Mouse (Mus musculus) thymus, postnatal 10 days (tissue): ENCODE data around the gene F2.

ENCODE experiments used
- DNase-seq, 2 experiments: peaks; one replicate each; pipeline ENCODE4 v3.0.0; 2021; ENCODE audit warnings: low spot score in 2 of 2

Gene F2

DNA sequence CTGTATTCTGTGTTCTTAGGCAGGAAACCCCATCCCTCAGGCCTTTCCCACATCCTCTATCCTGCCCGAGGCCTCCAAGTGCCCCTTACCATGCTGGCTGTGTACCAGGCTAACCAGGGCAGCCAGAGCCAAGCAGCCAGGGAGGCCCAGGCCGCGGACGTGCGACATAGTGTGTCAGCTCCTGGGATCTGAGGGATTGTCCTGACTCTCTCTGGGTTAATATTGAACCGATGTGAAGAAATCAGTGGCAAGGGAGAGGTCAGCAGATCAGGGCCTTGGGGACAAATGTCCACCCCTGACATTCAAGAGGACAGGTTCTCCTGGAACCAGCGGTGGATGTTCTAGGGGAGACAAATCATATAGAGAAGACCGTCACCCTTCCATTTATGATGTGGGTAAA, at the start of gene F2:
F2 (minus strand) TSS at position 186 of the 400 bp plus-strand sequence.
- DNase-seq: no peak

DNA sequence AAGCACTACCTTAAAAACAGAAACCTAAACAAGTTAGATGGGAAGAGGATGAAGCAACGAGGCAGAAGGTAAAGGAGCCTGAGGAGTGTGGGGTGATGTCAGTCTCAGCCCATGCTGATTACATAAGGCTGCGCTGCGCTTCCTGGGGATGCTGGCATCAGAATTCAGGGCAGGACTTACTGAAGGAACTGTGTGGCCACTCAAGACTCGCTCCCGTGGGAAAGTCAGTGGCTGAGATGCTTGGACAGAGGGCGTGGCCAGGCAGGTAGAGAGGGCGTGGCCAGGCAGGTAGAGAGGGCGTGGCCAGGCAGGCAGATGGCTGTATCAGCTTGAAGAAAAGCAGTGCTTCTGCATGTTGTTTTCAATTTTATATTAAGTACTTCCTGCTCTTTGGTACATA, 47.7 kb upstream of the F2 start:
- DNase-seq: no peak

DNA sequence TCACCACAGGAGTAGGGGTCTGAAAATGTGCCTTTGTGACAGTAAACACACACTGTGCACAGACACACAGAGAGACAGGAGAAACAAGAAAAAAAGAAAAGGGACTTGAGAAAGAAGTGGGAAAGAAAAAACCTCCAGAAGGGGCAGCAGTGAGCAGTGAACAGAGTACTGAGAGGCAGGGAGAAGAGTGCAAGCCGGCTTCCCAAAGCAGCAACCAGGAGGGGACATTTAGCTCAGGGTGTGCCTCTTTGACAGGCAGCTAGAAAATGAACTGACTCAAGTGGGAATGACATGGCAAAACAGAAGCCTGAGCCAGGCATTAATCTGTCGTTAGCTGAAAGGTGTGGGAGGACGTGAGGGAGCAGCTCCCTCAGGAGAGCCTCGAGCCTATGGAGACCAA, 46.6 kb upstream of the F2 start:
- peak in 1 of 2 experiments; percentile 34 for DNase-seq

DNA sequence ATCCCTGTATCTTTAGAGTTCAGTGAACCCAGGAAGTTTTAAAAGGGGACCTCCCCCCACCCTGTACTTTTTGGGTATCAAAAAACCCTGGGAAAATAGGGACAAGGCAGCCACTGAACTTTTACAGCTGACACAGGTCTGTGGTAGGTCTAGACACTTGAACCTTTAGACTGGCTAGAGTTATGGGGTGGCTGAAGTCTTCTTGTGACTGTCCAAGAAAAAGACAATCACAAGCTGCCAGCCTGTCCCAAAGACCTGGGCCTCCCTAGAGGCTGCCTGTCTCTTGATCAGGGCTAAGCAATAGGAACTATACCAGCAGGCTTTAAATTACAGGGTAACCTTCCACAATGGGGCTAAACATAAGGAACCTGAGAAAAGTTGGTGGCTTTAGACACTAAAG, 40.7 kb upstream of the F2 start:
- DNase-seq: no peak

DNA sequence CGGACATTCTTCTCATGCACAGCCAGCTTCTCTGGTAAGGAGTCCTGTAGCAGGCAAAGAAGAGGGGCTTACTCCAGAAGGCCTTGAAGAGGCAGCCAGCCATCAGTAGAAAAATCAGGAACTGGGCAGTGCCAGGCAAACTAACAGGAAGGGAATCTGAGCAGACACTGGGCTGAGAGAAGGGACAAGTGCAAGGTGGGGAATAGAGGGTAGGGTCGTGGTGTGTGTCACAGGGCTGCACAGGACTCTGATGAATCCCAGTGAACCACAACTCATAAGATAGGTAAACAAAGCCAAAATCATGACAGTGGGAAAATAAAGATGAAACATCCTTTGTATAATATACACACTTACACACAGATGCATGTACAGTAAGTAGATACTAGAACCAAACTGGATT, 40.2 kb upstream of the F2 start:
- DNase-seq: no peak

DNA sequence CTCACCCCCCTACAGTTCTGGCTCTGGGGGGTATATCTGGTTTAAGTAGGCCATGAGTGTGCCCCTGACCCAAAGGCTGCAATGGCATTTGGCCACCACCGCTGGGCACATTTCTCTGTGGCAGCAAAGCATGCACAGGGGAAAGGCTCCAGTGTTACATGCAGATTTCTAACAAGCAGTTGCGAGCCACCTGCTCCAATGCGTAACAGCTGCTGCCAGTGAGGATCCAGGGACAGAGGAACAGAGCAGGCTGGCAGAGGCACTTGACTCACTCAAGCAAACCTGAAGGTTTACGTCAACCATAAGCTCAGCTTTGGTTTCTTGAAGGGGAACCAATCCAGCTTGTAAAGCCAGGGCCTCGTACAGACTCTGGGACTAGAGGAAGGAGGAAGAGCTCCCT, 38.7 kb upstream of the F2 start:
- DNase-seq: no peak

DNA sequence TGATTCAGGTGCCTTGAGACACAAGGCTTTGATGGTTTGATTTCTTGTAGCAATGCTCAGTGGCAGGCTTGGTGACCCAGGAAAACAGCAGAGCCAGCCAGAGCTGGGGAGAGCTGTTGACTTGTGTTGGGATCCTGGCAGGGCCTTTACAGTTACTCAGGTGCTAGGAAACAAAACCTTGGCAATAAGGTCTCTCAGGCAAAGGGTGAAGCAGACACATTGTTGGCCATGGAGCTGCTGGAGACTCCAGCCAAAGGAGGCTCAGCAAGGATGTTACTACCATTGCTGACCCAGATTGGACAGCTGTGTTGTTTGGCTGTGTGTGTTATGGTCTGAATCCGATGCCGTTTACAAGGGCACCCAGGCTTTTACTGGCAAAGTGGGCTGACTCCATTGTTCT, 37.4 kb upstream of the F2 start:
- no peak for DNase-seq

DNA sequence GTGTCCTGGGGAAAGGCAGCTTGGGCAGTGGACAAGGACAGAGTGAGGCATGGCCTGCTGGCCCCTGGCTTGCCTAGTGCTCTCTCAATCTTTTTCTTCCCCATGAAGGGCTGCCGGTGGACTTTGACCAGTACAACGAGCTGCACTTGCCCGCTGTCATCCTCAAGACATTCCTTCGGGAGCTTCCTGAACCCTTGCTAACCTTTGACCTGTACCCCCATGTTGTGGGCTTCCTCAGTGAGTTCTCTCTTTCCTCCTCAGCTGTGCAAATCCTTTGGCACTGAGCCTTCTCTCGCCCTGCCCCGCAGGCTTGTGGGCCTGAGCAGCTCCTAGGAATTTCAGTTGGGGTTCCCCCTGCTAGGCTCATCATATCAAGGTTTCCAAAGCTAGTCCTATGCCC, 33.8 kb upstream of the F2 start:
- no peak for DNase-seq

DNA sequence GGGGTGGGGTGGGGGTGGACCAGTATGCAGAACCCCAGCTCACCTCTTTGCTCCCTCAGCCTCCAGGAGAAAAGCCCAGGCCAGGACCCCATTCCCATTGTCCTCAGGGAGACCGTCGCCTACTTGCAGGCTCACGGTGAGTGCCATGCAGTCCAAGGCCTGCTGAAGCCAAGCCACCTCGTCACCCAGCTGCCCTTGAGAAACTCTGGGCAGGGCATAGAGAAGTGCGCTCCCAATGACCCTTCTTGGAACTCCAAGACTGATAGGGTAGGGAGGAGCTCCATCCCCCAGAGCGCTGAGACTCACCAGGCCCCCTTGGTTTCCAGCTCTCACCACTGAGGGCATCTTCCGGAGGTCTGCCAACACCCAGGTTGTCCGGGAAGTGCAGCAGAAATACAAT, 33.1 kb upstream of the F2 start:
- no peak for DNase-seq

DNA sequence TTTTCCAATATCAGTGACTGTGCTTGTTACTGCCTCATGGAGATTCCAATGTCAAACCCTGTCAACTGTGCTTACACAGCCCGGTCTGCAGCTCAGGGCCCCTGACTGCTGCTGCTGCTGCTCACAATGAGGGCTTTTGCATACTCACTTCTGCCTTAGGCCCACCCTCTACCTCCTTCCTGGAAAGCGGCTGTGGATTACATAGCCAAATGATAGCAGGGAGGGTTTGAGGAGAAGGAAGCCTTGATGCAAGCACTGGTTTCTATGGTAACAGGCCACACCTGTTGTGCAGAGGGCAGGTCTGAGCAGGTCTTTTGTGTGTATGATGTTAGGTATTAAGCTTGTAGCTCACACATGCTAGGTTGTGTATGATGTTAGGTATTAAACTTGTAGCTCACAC, 31.5 kb upstream of the F2 start:
- no peak for DNase-seq

DNA sequence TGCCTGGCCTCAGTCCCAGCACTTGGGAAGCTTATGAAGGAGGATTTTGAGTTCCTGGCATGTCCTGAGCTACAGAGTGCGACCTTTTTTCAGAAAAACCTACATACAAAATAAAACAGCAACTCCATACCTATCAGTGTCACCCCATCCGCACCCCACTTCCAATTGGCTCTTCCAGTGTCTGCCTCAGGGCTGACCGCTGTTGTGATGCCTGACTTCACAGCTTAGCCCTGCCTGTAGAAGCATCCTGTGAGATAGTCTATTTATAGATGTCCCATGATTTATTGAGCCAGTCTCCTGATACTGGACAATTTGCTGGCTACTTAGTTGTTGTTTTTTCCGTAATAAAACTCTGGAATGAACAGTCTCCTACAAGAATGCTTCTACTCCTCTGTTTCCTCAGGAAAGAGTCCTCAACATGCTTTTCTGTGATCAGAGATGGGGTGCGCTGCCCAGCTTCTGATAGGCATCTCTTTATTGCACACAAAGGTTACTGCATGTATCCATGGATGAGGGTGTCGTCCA, 30.2 kb upstream of the F2 start:
- no peak for DNase-seq

DNA sequence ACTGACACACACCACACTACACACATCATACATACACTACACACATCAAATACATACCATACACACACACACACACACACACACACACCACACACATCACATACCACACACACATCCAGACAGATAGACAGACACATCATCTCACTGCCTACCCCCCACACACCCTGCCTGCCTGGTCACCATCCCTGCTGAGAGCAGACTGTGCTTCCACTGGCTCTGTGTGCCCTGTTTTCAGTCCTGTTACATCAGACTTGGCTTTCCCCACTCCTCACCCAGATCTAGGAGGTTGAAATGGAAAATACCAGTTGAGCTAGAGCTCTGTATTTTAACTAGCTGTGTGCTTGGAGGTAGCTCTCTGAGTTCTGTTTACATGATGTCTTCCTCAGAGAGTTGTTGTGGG, 28.6 kb upstream of the F2 start:
- no peak for DNase-seq

DNA sequence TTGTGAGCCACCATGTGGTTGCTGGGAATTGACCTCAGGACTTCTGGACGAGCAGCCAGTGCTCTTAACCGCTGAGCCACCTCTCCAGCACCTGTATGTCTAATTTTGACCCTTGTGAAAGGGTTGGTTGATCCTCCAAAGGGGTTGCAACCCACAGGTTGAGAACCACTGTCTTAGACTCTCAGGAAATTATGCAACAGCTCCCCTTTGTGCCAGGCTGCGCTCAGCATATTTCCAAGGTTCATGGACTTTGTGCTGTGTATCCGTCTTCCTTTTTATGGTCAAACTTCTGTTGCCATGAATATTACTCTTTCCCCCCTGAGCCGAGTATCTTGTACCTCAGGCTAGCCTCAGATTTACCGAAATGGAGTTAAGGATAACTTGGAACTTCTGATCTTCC, 24.8 kb upstream of the F2 start:
- DNase-seq: no peak

DNA sequence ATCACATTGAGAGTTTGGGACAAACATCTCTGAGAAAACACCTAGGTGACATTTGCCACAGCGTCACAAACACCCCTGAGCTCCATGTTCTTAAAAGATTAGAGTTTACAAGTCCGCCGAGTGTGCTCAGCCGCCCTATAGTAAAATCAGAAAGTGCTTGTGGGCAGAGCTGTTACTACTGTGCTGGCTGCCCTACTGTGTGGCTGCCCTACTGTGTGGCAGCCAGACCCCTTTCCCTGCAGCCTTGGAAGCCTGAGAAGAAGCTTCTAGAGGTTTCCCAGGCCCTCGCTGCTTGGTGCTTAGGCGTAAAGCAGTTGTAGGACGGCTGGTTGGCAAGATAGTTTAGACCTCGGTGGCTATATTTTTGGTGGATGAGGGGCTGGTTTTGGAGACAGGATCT, 23.4 kb upstream of the F2 start:
- no peak for DNase-seq

DNA sequence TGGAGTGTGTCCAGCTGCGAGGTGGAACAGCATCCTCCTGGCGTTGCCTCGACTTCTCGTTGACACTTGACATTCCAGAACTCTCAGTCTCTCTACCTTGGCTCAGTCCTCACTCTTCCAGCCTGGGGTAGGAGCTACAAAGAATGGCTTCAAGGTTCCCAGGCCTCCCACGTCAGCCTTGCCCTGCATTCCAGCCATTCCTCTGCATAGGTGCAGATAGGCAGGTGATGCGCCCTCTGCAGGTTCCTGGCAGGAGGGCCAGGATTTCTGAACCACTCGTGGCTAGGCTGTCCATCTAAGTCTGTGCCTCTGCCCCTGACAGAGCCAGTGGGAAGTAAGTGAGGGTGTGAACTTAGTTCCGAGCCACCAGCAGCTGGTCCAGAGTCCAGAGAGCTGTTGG, 20.6 kb upstream of the F2 start:
- no peak for DNase-seq

DNA sequence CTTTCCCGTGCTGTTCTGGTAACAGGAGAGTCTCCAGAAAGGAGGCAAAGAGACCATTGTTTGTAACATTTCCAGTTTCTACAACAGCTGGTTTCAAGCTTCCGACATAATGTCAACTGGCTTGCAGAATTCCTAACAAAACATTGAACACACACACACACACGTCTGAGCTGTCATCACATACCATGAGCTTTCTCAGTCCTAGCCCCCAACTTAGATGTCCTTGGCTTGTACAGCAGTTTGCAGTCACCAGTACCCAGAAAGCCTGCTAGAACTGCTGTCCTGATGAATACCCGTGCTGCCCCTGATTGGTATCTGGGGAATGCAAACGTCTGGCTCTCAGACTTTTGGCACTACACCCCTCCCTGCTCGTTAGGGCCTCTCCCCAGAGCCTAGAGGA, 19.6 kb upstream of the F2 start:
- DNase-seq: no peak

DNA sequence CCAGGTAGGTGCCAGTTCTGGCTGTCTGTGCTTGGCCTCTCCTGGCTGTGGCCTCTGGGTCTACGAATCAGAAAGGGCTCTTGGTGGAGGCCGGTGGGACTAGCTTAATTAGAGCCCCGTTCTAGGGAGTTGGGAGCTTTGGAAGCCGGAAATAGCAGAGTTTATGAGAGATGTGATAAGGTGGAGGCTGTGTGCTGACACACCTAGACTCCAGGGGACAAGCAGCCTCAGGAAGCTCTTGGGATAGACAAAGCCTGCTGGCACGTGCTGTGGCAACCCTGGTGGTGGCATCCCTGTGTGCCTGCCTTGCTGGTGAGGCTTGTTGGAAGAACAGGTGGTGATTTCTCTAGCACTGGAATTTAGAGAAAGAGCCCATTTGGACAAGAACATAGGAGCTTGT, 19.2 kb upstream of the F2 start:
- DNase-seq: no peak

DNA sequence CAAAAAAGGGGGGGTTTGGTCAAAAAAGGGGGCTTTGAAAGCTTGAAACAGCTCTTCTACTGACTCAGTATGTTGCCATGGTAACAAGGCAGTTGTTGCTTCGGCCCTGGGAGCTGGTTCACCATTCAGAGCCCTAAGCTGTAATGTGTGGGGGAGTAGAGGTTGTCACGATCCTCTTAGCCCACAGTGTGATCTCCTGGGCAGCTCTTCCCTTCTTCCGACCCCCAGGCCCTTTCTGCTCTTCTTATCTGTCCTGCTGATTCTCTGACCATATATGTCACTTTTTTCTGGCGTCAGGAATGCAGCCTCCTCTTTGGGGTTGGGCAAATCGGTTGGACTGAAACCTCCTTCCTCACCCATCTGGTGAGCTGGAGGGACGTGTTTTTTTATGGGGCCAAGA, 16.6 kb upstream of the F2 start:
- no peak for DNase-seq

DNA sequence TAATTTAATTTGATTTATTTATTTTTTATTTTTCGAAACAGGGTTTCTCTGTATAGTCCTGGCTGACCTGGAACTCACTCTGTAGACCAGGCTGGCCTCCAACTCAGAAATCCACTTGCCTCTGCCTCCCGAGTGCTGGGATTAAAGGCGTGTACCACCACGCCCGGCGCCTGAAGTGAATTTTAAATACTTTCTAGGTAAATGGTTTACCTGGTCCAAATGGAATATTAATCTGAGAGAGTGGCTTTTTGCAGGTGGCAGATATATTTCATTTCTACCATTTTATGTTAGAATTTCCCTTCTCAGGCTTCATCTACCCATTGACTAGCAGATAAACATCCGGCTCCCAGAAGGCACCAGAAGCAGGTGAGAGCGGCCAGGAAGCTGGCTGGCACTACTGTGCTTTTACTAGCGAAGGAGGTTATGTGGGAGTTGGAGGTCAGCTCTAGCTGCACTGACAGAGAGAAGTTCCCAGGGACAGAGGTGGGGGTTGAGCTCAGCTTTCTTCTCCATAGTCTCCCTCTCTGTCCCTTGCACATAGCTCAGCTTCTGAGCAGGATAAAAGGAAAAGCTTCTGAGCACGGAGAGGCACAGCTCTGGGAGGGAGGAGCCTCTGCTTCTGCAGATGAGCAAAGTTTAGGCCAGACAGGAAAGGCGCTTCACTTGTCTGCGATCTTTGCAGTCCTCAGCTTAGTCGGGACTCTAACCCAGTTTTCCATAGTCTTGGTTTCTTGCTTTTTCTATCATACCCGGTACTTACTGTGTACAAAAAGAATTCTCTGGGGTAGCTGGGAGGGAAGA, 15.4 kb upstream of the F2 start:
- DNase-seq: no peak

DNA sequence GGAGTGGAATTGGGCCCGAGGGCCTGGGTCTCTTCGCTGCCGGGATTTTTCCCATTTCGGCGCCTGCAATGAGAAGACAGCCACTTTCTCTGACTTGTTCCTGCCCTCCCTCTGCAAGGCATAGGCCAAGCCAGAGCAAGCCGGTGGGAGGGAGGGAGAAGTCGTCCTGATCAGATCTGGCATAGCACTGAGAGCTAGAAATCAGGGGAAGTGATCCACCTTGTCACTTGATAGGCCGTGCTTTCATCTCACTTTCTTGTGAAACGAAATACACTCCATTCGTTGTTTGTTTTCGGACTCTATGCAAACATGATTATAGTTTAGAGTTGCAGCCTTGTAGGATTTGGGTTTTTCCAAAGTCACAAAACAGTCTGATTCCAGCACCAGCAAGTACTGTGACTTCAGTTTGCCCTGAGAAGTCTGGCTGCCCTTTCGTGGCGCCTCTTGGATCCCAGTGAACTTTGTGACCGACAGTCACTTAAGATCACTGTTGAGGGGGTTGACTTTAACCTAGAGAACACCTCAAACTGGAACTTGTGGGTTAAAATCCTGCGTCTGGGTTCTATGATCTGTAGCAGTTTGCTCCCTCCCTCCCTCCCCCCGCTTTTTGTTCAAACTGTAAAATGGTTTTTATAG, 14.3 kb upstream of the F2 start:
- DNase-seq: no peak

DNA sequence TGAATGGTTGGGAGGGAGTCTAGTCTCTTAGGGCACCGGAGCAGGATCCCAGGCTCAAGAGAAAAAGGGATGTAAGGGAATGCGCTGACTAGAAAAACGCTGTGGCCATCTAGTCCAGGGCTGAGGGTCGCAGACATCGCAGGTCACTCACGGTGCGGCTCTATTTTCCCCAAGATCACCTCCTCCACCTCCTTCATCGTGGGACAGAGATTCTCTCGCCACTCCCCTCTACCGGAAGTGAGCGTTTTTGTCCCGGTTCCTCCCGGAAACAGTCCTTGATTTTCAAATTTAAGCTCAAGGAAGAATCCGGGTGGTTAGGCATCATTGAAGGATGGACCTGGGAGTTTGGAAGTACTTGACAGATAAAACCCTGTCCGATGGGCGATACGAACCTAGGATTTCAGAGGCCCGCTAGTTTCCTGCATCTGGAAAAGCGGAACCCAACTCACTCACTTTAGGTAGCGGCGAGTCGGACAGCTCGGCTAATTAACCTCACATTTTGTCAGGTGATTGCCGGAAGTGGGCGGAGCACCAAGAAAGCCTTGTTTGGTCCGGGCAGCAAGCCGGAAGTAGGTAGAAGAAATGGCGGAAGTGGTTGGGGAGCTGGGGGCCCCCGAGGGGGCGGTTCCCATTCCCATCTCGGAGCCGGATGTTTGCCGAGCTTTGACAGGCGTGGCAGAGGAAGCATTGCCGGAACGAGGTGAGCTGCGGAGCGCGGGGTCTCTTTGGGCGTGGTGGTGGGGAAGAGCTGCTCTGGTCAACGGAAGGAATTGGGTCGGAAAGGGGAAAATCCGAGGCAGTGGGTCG, 13.5 kb upstream of the F2 start, which contains the start of the genes Zfp408 and Arhgap1:
Zfp408 (minus strand) TSS at position 239 of the 807 bp plus-strand sequence.
Arhgap1 (plus strand) TSS at position 308 of the 807 bp plus-strand sequence.
- peak; percentile 95 to 96 for DNase-seq

DNA sequence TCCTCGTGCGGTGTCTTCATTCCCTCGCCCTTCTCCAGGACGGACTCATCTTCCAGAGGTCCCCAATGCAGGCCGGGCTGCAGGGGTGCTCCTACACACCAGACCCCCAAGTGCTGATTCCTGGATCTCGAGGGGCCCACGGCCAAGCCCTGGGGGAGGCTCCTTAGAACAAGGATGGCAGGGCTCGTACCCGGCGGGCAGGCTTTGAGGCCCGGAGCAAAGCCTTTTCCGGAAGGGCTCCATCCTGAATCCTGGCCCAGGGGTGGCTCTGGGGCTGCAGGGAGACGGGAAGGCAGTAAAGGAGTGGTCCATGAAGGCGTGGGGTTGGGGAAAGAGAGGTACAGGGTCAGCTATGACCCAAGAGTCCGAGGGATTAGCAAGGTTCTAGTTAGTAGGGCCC, 12.9 kb upstream of the F2 start:
- peak; percentile 28 to 43 for DNase-seq
